Mouse (Mus musculus) liver (tissue): ENCODE data around the gene Akap6.
A peak's percentile ranks its signal among the peaks of the same experiment; 100 is the strongest.

Experiments used
- DNase-seq: peaks from one replicate; pipeline ENCODE4 v3.0.0-alpha.2; 2020; ENCODE audit warnings: mixed read lengths

Akap6 gene

GRCm38 (mm10) chr12:52699146-52699545 is at the start of gene Akap6:
Gene Akap6, plus strand, starts transcription at chr12:52699383.
- DNase-seq = no peak

- no peak for DNase-seq
Observed at GRCm38 (mm10) chr12:52662907-52663790, 36.0 kb upstream of the Akap6 start.

GRCm38 (mm10) chr12:52664944-52665343 is 34.2 kb upstream of the Akap6 start:
- no peak for DNase-seq

GRCm38 (mm10) chr12:52671436-52671835 is 27.7 kb upstream of the Akap6 start:
- DNase-seq = peak; percentile 12

GRCm38 (mm10) chr12:52671943-52672342 is 27.2 kb upstream of the Akap6 start:
- DNase-seq = no peak

GRCm38 (mm10) chr12:52673361-52673960 is 25.7 kb upstream of the Akap6 start:
- no peak for DNase-seq

GRCm38 (mm10) chr12:52675010-52675409 is 24.2 kb upstream of the Akap6 start:
- DNase-seq = no peak

GRCm38 (mm10) chr12:52687355-52687754 is 11.8 kb upstream of the Akap6 start:
- DNase-seq = no peak

- DNase-seq = no peak
Observed at GRCm38 (mm10) chr12:52688712-52689111, 10.5 kb upstream of the Akap6 start.

- DNase-seq = no peak
Observed at GRCm38 (mm10) chr12:52691552-52691951, 7.6 kb upstream of the Akap6 start.

- DNase-seq = peak; percentile 70
Observed at GRCm38 (mm10) chr12:52692290-52692974, 6.8 kb upstream of the Akap6 start.

- DNase-seq = no peak
Observed at GRCm38 (mm10) chr12:52697407-52698109, 1.6 kb upstream of the Akap6 start.

GRCm38 (mm10) chr12:52698276-52698930 is 780 bp upstream of the Akap6 start:
- DNase-seq = no peak

GRCm38 (mm10) chr12:52699961-52700696 is 946 bp downstream of the Akap6 start:
- no peak for DNase-seq

- no peak for DNase-seq
Observed at GRCm38 (mm10) chr12:52700697-52701191, 1.6 kb downstream of the Akap6 start.

GRCm38 (mm10) chr12:52701201-52701641 is 2.0 kb downstream of the Akap6 start:
- DNase-seq = peak; percentile 59

GRCm38 (mm10) chr12:52702368-52702967 is 3.3 kb downstream of the Akap6 start:
- no peak for DNase-seq

GRCm38 (mm10) chr12:52704081-52704480 is 4.9 kb downstream of the Akap6 start:
- DNase-seq = no peak

- DNase-seq = no peak
Observed at GRCm38 (mm10) chr12:52704810-52705209, 5.6 kb downstream of the Akap6 start.

- no peak for DNase-seq
Observed at GRCm38 (mm10) chr12:52711382-52711781, 12.2 kb downstream of the Akap6 start.
